Mouse (Mus musculus): ENCODE results near the gene Fign.
A peak's percentile ranks its signal among the peaks of the same experiment; 100 is the strongest.

DNA sequence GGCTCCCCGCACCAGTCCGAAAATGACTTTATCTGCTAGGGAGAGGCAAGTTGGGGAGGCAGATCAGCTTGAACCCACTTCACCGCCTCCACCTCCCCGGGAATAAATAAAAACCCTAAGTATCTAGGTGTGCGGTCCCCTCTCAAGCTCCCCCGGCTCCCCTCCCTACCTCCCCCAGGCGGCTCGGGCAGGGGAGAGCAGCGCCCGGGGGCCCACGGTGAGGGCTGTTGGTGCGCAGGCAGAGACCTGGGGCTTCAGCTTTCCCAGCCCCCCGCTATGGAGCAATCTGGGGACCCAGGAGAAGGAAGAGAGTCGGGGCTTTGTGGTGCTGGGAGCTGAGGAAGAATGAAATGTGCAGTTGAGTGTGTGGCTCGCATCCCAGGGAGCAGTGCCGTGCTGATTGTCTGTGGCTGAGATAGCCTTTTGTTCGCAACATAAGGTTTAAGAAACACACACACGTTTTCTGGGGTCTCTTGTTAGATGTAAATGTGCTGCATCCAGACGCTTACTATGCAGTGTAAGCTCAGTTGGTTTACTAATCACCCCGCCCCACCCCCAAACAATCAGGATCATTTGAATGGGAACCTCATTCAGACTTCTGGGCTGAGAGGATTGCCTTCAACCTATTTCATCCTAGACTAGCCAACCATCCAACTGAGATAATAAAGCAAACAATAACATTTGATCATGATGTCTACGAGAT, 931 bp upstream of the Fign start:
- TF ChIP-seq CTCF (IDR thresholded peaks at IDR 0.05; ENCODE audit: low read depth, low read length) (peak; percentile 33; the same call in 1 of the 2 replicates), POLR2A (IDR thresholded peaks at IDR 0.05; ENCODE audit: extremely low read depth, insufficient read depth, low read length) (no peak)
